Mouse (Mus musculus) embryo, embryonic 10 days (tissue): ENCODE data around the gene Pcyt2.
A peak's percentile ranks its signal among the peaks of the same experiment; 100 is the strongest.

ENCODE experiments used
- DNase-seq: peaks from one replicate; pipeline ENCODE4 v3.0.0-alpha.2; 2015; ENCODE audit warnings: low spot score

Gene Pcyt2

DNA sequence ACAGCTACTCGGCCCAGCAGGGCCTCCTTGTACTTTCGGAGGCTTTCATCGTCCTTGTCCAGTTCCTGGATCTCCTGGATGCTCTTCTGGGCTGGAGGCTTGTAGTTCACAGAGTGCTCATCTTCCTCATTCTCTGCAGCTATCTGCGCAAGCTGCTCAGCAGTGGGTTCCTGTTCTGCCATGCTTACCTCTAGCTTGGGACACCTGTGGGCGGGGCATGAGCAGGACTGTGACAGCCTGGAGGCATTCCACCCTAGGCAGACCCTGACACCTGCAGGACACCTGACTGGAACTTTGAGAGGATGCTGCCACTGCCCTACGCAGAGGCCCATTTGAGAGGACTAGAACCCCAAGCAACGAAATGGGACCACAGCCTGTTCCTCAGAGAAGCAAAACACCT is 37.5 kb downstream of the Pcyt2 start:
- no peak for DNase-seq

GRCm38 (mm10) chr11:120579316-120580107 is 38.2 kb downstream of the Pcyt2 start:
- DNase-seq: peak; percentile 78

GRCm38 (mm10) chr11:120578694-120579243 is 39.0 kb downstream of the Pcyt2 start:
- no peak for DNase-seq

DNA sequence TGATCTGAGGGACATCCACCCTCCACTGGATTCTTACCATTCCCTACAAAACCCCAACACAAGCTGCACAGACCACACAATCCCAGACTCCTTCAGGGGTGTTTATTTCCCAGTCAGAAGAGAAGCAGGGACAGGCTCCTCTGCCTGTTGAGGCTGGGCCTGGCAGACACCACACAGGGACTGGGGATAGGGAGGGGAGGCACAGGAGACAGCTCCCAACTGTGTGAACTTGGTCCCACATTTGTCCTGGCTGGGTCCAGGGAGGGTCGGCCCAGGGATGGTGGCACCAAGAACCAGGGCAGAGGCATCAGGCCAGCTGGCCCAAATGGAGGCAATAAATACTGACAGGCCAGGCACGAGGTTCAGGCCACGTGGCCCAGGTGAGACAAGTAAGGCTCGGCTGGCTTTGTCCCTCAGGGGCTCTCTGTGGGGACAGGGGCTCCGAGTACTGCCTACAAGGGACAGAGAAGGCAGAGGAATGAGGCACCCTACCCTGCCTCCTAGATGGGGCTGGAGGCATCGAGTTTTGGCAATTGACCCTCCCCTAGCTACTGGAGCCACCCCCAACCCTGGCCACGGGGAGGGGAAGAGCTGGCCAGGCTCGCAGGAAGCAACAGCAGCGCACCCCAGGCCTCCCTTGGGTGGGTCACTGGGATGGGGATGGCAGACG is 39.6 kb downstream of the Pcyt2 start:
- DNase-seq: no peak

GRCm38 (mm10) chr11:120577211-120578023 is 40.3 kb downstream of the Pcyt2 start:
- DNase-seq: peak; percentile 58

- DNase-seq: no peak
Measured at GRCm38 (mm10) chr11:120576365-120576981, 41.3 kb downstream of the Pcyt2 start.

DNA sequence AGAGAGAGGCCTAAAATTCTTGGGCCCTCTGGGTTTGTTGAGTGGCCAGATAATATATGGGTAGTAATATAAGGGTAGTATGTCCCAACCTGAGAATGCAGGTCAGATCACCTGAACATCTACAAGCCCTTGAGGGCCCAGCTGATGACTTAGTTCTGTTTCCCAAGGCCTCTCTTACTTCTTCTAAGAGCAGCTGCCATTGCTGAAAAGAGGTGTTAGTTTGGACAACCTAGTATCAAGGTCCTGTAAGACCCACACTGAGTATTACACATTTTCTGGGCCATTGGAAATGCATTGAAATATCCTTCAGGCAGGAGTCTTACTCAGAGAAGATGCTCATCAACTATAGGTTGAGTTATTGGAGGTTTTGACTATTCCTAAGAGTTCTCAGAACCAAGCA is 41.8 kb downstream of the Pcyt2 start:
- no peak for DNase-seq

GRCm38 (mm10) chr11:120575046-120575445 is 42.7 kb downstream of the Pcyt2 start:
- no peak for DNase-seq

DNA sequence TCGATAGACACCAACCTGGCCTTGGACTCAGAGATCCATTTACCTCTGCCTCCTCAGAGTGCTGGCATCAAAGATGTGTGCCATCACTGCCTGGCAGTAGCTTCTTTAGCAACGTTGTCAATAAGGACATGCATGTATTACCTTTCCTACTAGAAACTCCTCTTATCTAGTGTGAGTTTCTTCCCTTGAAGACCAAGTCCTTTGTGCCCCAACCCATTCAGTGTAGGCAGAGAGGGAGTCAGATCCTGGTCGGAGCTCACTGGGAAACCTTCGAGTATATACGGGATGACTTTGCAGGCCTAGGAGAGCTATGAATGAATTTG is 43.5 kb downstream of the Pcyt2 start:
- peak; percentile 27 for DNase-seq

- peak; percentile 13 for DNase-seq
Measured at GRCm38 (mm10) chr11:120573585-120574277, 44.0 kb downstream of the Pcyt2 start.

GRCm38 (mm10) chr11:120572752-120573584 is 44.8 kb downstream of the Pcyt2 start, which contains the start of gene P4hb:
Gene P4hb, minus strand, starts transcription at chr11:120573253.
- peak; percentile 99 for DNase-seq

- peak; percentile 24 for DNase-seq
Measured at GRCm38 (mm10) chr11:120572417-120572751, 45.4 kb downstream of the Pcyt2 start.

GRCm38 (mm10) chr11:120571754-120572416 is 45.9 kb downstream of the Pcyt2 start:
- no peak for DNase-seq

GRCm38 (mm10) chr11:120571122-120571521 is 46.6 kb downstream of the Pcyt2 start:
- DNase-seq: no peak

- DNase-seq: no peak
Measured at GRCm38 (mm10) chr11:120568324-120568723, 49.4 kb downstream of the Pcyt2 start.

GRCm38 (mm10) chr11:120565114-120565513 is 52.6 kb downstream of the Pcyt2 start:
- DNase-seq: no peak

- DNase-seq: no peak
Measured at GRCm38 (mm10) chr11:120562949-120563348, 54.8 kb downstream of the Pcyt2 start.

DNA sequence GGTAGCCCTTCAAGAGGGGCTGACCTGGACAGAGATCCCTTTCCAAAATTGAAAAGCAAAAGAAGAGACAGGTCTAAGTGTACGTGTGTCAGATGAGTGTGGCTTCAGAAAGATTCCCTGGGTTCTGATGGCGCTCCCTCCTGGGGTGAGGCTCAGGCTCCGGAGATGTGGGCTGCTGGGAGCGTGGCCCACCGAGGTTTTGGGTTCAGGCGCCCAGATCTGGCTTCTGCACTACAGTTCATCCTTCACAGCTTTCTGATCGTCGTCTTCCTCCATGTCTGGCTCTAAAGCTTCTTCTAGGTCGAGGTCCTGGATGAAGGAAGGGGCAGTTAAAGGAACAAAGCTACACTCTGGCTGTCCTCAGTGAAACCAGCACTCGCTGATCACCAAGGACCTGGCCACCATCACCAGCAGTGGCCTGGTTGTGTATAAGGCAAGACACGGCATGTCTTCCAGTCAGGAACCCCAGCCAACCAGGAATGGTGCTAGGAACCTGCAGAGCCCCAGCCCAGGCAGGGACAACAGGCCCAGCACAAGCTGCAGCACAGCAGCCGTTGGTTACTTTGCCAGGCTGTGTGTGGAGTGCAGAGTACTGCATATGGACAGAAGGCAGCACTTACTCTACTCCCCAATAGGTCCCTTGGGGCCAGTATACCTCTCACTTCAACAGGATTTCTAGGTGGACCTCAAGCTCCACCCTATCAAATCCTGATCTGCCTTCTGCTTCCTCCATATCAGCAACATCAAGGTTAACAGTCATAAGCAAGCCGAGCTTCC is 56.6 kb downstream of the Pcyt2 start:
- no peak for DNase-seq
